Mouse (Mus musculus): ENCODE measurements around the gene Hist2h2be. TPM values are rescaled to one million over a fixed set of nuclear protein-coding genes. Genes with fewer than 3 reads are reported as not detected.

Gene Hist2h2be
- total and polyA plus RNA-seq, 3 experiments = 1.8 to 3.2 TPM; not detected in 1

GRCm38 (mm10) chr3:96225421-96225820 is 4.5 kb downstream of the Hist2h2be start:
- Histone ChIP-seq H3K27me3 (ENCODE audit: control insufficient read depth in 1 of 2, insufficient read depth in 2 of 2, low read length in 2 of 2) (no peaks in the 10 kb centered on the region), H3K4me1 (ENCODE audit: control insufficient read depth in 1 of 2, insufficient read depth in 2 of 2, low read length in 2 of 2) (peaks cover 8 to 40% of the 10 kb centered on the region in 2 experiments), H3K9ac (ENCODE audit: control insufficient read depth, low read depth, low read length, poor library complexity, severe bottlenecking) (peak overlapping the region; percentile 1), H3K4me3 (ENCODE audit: control insufficient read depth in 1 of 2, insufficient read depth in 1 of 2, low read depth in 2 of 2, low read length in 2 of 2) (no peak overlapping the region), H3K27ac (ENCODE audit: control insufficient read depth, low read depth, low read length) (peak overlapping the region; percentile 8; the same call in 1 of the 2 replicates), H3K9me3 (replicated peaks; ENCODE audit: insufficient read depth, low read length) (no peaks in the 10 kb centered on the region), H3K36me3 (ENCODE audit: control insufficient read depth in 1 of 2, insufficient read depth in 2 of 2, low read length in 2 of 2) (peaks cover 0 to 45% of the 10 kb centered on the region in 2 experiments; a peak in 2 of 4 replicates), H3K79me2 (ENCODE audit: control insufficient read depth, insufficient read depth, low read length, poor library complexity) (peaks cover 9% of the 10 kb centered on the region; the same call in 1 of the 2 replicates)
- TF ChIP-seq TBP (IDR thresholded peaks at IDR 0.05; ENCODE audit: low read depth, low read length) (0 out of 2 replicates have a peak, but pooled peaks have one; percentile 28), GATA1 (IDR thresholded peaks at IDR 0.05; ENCODE audit: low read depth, low read length) (no peak; the same call in 1 of the 2 replicates), BHLHE40 (IDR thresholded peaks at IDR 0.05; ENCODE audit: borderline replicate concordance, low read depth, low read length) (no peak), TCF12 (IDR thresholded peaks at IDR 0.05; ENCODE audit: low read depth, low read length) (no peak), POLR2AphosphoS2 (IDR thresholded peaks at IDR 0.05; ENCODE audit: low read length) (no peak), EP300 (IDR thresholded peaks at IDR 0.05; ENCODE audit: low read depth in 1 of 2, low read length in 2 of 2) (no peak)
- peak; percentile 69 for DNase-seq (ENCODE audit: low read depth, low spot score)

- H3K4me3 ChIP-seq (ENCODE audit: control insufficient read depth in 1 of 2, insufficient read depth in 1 of 2, low read depth in 2 of 2, low read length in 2 of 2) = no peak overlapping the region
- H3K79me2 ChIP-seq (ENCODE audit: control insufficient read depth, insufficient read depth, low read length, poor library complexity) = peaks cover 4% of the 10 kb centered on the region; the same call in 1 of the 2 replicates
- DNase-seq (ENCODE audit: low read depth, low spot score) = peak; percentile 63
- no peak overlapping the region for H3K9ac ChIP-seq (ENCODE audit: control insufficient read depth, low read depth, low read length, poor library complexity, severe bottlenecking)
- peaks cover 18 to 53% of the 10 kb centered on the region in 2 experiments for H3K4me1 ChIP-seq (ENCODE audit: control insufficient read depth in 1 of 2, insufficient read depth in 2 of 2, low read length in 2 of 2)
- no peaks in the 10 kb centered on the region for H3K9me3 ChIP-seq (replicated peaks; ENCODE audit: insufficient read depth, low read length)
- peaks cover 0 to 59% of the 10 kb centered on the region in 2 experiments; a peak in 2 of 4 replicates for H3K36me3 ChIP-seq (ENCODE audit: control insufficient read depth in 1 of 2, insufficient read depth in 2 of 2, low read length in 2 of 2)
- no peaks in the 10 kb centered on the region for H3K27me3 ChIP-seq (ENCODE audit: control insufficient read depth in 1 of 2, insufficient read depth in 2 of 2, low read length in 2 of 2)
- TF ChIP-seq KAT2A (conservative IDR thresholded peaks at IDR 0.05; ENCODE audit: low read depth, low read length) (no peak), MAX (IDR thresholded peaks at IDR 0.05; ENCODE audit: low read length) (no peak), ZNF384 (IDR thresholded peaks at IDR 0.05; ENCODE audit: low read depth, low read length) (no peak), RCOR1 (IDR thresholded peaks at IDR 0.05; ENCODE audit: low read depth, low read length) (no peak), TCF12 (IDR thresholded peaks at IDR 0.05; ENCODE audit: low read depth, low read length) (no peak), POLR2AphosphoS5 (IDR thresholded peaks at IDR 0.05; ENCODE audit: borderline replicate concordance, low read depth, low read length) (no peak), MXI1 (IDR thresholded peaks at IDR 0.05; ENCODE audit: low read depth, low read length) (no peak), TAL1 (IDR thresholded peaks at IDR 0.05; ENCODE audit: low read length) (no peak), ELF1 (IDR thresholded peaks at IDR 0.05; ENCODE audit: low read depth, low read length) (no peak), USF2 (IDR thresholded peaks at IDR 0.05; ENCODE audit: borderline replicate concordance in 1 of 2, insufficient read depth in 1 of 2, low read depth in 1 of 2, low read length in 2 of 2) (no peak; a peak in 1 of 4 replicates), CTCF (IDR thresholded peaks at IDR 0.05 in 2 of 3, conservative IDR thresholded peaks at IDR 0.05 in 1 of 3; ENCODE audit: control insufficient read depth in 1 of 3, insufficient read depth in 1 of 3, low read depth in 2 of 3, low read length in 3 of 3, poor library complexity in 1 of 3, severe bottlenecking in 1 of 3) (no peak), MAZ (IDR thresholded peaks at IDR 0.05; ENCODE audit: low read depth, low read length) (no peak), SMC3 (IDR thresholded peaks at IDR 0.05; ENCODE audit: low read depth, low read length) (no peak), GABPA (IDR thresholded peaks at IDR 0.05; ENCODE audit: low read depth, low read length) (no peak)
- no peak overlapping the region for H3K27ac ChIP-seq (ENCODE audit: control insufficient read depth, low read depth, low read length)
Measured at GRCm38 (mm10) chr3:96226695-96227648, 6.1 kb downstream of the Hist2h2be start.

Measured in MEL (cell line).